Mouse (Mus musculus) cerebellum, adult 8-10 months (tissue): ENCODE measurements around the gene Sh2b2.

Source experiments
- DNase-seq: peaks from one replicate; pipeline ENCODE4 v3.0.0; 2022

Gene Sh2b2

DNA sequence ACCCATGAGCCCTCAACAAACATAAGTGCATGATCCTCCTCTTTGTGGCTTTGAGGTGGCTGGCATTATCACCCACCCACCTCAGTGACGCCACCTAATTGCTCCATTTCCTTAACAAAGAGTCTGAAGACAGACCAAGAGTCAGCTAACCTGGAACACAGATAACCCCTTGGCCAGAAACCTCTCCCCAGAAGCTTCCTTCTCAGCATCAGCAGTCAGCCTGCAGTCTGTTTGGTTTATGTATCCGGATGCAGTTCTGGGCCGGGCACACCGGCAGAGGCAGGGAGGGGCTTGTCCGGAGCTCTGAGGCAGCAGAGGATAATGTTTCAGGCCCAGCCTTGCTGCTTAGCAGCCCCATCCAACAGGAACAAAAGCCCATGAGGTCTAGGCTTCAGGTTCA lies 66.8 kb downstream of the Sh2b2 start:
- DNase-seq = no peak

DNA sequence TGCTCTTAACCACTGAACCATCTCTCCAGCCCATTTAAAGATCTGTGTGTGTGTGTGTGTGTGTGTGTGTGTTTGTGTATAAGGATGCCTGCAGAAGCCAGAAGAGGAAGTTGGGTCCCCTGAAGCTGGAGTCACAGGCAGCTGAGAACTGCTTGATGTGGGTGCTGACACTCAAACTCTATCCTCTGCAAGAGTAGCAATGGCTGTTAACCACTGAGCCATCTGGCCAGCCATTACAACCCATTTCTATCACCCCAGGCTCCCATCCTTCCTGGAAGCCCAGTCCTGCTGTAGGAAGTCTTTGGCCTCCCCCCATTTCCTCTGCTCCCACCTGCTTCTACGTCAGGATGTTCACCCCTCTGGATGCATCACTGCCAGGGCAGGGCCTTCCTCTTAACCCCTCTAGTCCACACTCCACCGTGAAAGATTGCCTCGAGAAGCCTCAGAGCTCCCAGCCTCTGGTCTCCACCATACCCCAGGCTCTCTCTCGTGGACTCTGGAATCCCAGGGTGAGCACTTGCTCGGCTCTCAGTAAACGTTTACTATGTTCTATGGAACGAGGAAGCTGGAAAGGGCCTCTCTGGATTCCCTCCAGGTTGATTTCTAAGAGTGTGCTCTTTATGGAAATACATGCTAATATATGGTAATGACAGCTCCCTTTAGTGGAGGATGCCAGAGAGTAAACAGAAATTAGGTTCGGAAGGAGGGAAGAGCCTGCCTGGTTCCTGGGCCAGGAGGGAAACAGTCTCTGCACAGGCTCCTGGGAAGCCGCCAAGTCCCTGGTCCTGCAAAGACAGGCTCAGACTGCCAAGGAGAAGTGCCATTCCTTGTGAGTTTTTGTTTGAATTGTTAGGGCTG lies 72.5 kb downstream of the Sh2b2 start:
- peak; percentile 53 for DNase-seq

DNA sequence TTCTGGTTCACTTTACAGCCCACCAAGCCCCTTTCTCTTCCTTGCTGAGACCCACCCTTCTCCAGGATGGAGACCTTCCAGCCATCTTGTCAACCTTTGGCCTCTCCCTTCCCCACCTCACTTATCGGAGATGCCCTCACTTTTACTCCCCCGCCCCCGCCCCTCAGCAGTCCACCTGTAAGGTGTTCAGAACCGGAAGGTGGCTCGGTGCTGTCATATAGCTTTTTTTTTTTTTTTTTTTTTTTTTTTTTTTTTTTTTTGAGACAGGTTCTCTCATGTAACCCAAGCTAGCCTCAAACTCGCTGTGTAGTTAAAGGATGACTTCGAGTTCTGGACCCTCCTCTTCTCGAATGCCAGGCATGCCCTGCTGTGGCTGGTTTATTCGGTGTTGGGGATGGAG lies 73.4 kb downstream of the Sh2b2 start:
- DNase-seq = no peak

DNA sequence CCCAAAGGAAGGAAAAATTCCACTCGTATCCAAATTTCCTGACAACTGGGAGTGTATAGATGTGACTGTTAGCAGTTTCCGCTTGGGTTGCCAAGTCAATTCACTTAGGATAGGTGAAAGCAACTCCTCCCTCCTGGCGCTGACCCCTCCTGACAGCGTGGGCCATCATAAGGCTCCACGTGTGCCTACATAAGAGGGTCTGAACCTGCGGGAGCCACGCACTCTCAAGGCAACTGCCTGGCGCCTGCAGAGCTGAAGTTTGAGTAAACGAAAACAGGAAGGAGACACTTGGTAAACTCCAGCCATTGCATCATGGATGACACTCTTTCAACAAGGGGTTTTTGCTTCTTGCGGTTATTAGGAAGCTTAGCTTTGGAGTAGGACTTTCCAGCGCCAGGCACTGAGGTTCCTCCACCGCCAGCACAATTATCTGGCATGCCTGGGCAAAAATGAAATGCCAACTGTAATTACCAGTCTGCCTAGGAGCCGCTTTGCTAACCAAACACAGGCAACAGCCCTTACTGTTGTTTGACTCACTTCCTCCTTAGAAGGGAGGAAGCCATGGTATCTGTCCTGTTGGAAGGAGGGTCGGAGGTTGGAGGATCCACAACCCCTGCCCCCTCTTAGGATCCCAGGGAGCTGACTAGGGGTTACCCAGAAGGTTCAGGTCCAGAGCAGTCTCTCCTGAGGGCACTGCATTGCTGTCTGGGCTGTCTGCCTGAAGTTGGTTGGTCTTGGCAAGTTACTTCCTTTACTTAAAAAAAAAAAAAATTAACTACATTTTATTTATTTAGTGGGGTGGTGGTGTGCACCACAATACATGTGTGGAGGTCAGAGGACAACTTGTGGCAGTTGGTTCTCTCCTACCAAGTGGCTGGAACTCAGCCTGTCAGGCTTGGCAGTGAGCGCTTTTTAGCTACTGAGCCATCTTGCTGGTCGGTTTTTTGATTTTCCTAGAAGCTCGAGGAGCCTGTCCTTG lies 74.7 kb downstream of the Sh2b2 start:
- DNase-seq = no peak

DNA sequence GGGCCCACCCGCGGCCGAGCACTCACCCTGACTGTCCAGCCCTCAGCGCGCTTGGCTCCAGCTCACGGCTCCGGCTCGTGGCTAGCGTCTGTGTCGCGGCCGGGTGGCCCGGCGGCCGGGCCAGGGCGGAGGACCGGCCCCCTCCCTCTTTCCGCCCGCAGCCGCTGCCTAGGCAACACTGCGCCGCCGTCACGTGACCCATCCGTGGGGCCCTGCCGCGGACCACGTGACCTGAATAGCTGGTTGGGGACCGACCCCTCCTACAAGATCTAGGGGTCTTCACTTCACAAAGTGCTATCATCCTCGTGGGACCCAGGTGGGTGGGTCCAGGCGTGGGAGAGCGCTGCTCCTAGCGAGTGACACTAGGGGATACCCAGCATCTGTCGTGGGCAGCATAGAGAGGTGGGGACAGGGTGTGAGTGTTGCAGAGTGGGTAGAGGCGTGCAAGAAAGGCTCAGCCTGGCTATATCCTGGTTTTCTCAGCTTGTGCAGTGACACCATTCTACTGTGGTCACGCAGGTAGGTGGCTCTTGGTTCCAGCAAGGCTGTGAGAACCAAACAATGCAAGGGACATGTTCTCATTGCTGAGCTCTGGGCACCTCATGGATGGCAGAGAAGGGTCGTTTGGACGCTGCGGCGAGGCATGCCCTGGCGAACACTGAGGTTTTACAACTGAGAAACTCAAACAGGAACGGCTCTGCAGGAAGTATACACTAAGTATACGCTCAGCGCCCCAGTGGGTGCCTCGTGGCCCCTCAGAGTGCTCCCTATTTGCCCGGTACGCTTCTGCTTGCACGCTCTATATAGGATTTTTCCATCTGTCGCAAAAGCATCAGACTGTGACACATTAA lies 75.6 kb downstream of the Sh2b2 start, which contains the start of gene Orai2:
Gene Orai2, minus strand, starts transcription at position 202 of the 851 bp plus-strand sequence.
- peak; percentile 79 for DNase-seq

DNA sequence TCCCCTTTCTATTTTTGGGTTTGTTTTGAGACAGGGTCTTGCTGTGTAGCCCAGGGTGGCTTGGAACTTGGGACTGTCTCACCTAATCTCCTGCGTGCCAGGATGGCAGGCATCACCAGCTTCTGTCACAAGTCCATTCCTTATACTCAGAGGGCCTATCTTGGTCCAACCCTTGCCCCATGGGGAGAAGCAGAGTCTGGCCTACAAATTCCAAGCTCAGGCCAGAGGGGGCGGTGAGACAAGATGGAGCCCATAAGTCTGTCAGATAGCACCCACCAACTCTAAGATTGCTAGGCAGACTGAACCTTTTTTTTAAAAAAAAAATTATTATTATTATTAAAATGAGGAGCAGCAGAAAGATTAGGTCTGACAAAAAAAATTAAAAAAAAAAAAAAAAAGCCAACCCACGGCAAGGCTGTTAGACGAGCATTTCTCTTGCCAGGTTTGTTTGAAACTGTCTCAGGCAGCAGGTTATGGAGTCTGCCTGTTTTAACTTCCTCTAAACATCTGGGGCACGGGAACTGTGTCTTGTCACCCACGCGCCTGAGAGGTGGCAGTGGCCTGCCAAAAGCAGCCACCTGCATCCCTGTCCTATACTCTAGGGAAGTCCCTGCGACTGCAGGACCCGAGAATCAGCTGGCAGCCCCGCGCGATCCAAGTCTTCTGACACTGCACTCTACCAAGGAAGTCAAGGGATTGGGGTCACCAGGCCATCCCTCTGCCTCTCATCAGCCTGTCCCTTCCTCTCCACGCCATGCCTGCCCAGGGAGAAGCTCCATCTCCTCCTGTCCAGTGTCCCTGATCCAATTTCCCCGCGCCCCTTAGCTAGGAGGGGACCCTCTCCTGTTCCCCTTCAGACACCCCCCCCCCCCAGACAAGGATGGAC lies 76.5 kb downstream of the Sh2b2 start:
- peak; percentile 50 for DNase-seq
